Mouse (Mus musculus) MEL (cell line): ENCODE results near the gene Cpxm2. TPM values are rescaled to one million over a fixed set of nuclear protein-coding genes. Genes with fewer than 3 reads are reported as not detected.

ENCODE experiments used
- DNase-seq: peaks from one replicate; pipeline ENCODE4 v3.0.0; 2011; ENCODE audit warnings: low read depth, low spot score
- H3K27ac ChIP-seq: 2 replicates; pipeline ENCODE4 v1.5.1; 2012; ENCODE audit warnings: low read depth, mild to moderate bottlenecking, control low read depth, low read length, moderate library complexity; ENCODE audit not compliant: control insufficient read depth
- H3K27me3 ChIP-seq, 2 experiments: fragments of 150-350 bp in 1 of 2; sonication (generic) in 1 of 2; 2 replicates each; pipeline ENCODE4 v1.6.1; 2012; ENCODE audit warnings: low read length in 2 of 2, mild to moderate bottlenecking in 2 of 2, improper control_type of control experiment in 1 of 2, moderate library complexity in 1 of 2; ENCODE audit not compliant: insufficient read depth in 2 of 2, control insufficient read depth in 1 of 2
- H3K36me3 ChIP-seq, 2 experiments: 2 replicates each; pipeline ENCODE4 v1.6.1; 2012 to 2014; ENCODE audit warnings: low read length in 2 of 2, improper control_type of control experiment in 1 of 2, inconsistent platforms in 1 of 2, mild to moderate bottlenecking in 1 of 2; ENCODE audit not compliant: insufficient read depth in 2 of 2, control insufficient read depth in 1 of 2
- H3K4me1 ChIP-seq, 2 experiments: fragments of 150-350 bp in 1 of 2; sonication (generic) in 1 of 2; 2 replicates each; pipeline ENCODE4 v1.6.1; 2012; ENCODE audit warnings: low read length in 2 of 2, improper control_type of control experiment in 1 of 2, mild to moderate bottlenecking in 1 of 2; ENCODE audit not compliant: insufficient read depth in 2 of 2, control insufficient read depth in 1 of 2
- H3K4me3 ChIP-seq, 2 experiments: fragments of 150-350 bp in 1 of 2; sonication (generic) in 1 of 2; 2 replicates each; pipeline ENCODE4 v1.5.1; 2012; ENCODE audit warnings: low read depth in 2 of 2, low read length in 2 of 2, mild to moderate bottlenecking in 2 of 2, moderate library complexity in 2 of 2, control low read depth in 1 of 2, improper control_type of control experiment in 1 of 2; ENCODE audit not compliant: control insufficient read depth in 1 of 2, insufficient read depth in 1 of 2
- H3K79me2 ChIP-seq: 2 replicates; pipeline ENCODE4 v1.6.1; 2012; ENCODE audit warnings: mild to moderate bottlenecking, low read length, moderate library complexity; ENCODE audit not compliant: control insufficient read depth, poor library complexity, insufficient read depth
- H3K9ac ChIP-seq: 2 replicates; pipeline ENCODE4 v1.6.1; 2012; ENCODE audit warnings: low read depth, mild to moderate bottlenecking, control low read depth, low read length, moderate library complexity; ENCODE audit not compliant: control insufficient read depth, poor library complexity, severe bottlenecking
- H3K9me3 ChIP-seq: fragments of 150-350 bp; sonication (generic); replicated peaks from 2 replicates; pipeline ENCODE4 v1.6.1; 2012; ENCODE audit warnings: mild to moderate bottlenecking, low read length, improper control_type of control experiment, moderate library complexity; ENCODE audit not compliant: insufficient read depth
- BHLHE40 ChIP-seq: IDR thresholded peaks from 2 replicates; pipeline ENCODE4 v1.6.1; 2012; ENCODE audit warnings: low read depth, mild to moderate bottlenecking, inconsistent platforms, low read length, improper control_type of control experiment, borderline replicate concordance
- CHD1 ChIP-seq: IDR thresholded peaks from 2 replicates; pipeline ENCODE4 v1.6.1; 2012; ENCODE audit warnings: low read depth, mild to moderate bottlenecking, inconsistent platforms, low read length, improper control_type of control experiment
- CHD2 ChIP-seq: IDR thresholded peaks from 2 replicates; pipeline ENCODE4 v1.6.1; 2011; ENCODE audit warnings: low read length, improper control_type of control experiment
- CTCF ChIP-seq, 3 experiments: IDR thresholded peaks in 2 of 3; conservative IDR thresholded peaks in 1 of 3; 2 replicates each; pipeline ENCODE4 v1.5.1; 2011 to 2012; ENCODE audit warnings: low read length in 3 of 3, low read depth in 2 of 3, mild to moderate bottlenecking in 2 of 3, improper control_type of control experiment in 1 of 3, inconsistent platforms in 1 of 3, mixed read lengths in 1 of 3, moderate library complexity in 1 of 3; ENCODE audit not compliant: control insufficient read depth in 1 of 3, insufficient read depth in 1 of 3, poor library complexity in 1 of 3, severe bottlenecking in 1 of 3
- E2F4 ChIP-seq: IDR thresholded peaks from 2 replicates; pipeline ENCODE4 v1.6.1; 2011; ENCODE audit warnings: low read depth, low read length, improper control_type of control experiment, borderline replicate concordance
- ELF1 ChIP-seq: IDR thresholded peaks from 2 replicates; pipeline ENCODE4 v1.6.1; 2014; ENCODE audit warnings: low read depth, mild to moderate bottlenecking, inconsistent platforms, low read length, improper control_type of control experiment, moderate library complexity
- EP300 ChIP-seq, 2 experiments: IDR thresholded peaks; 2 replicates each; pipeline ENCODE4 v1.6.1; 2011; ENCODE audit warnings: improper control_type of control experiment in 2 of 2, low read length in 2 of 2, low read depth in 1 of 2, mild to moderate bottlenecking in 1 of 2
- KAT2A ChIP-seq: conservative IDR thresholded peaks from 2 replicates; pipeline ENCODE4 v1.6.1; 2012; ENCODE audit warnings: low read depth, low read length, improper control_type of control experiment, inconsistent platforms
- MAZ ChIP-seq: IDR thresholded peaks from 2 replicates; pipeline ENCODE4 v1.6.1; 2012; ENCODE audit warnings: low read depth, mild to moderate bottlenecking, inconsistent platforms, low read length, improper control_type of control experiment
- MYB ChIP-seq: IDR thresholded peaks from 2 replicates; pipeline ENCODE4 v1.6.1; 2011; ENCODE audit warnings: mild to moderate bottlenecking, low read depth, low read length, improper control_type of control experiment
- NELFE ChIP-seq: IDR thresholded peaks from 2 replicates; pipeline ENCODE4 v1.6.1; 2011; ENCODE audit warnings: low read depth, low read length, improper control_type of control experiment
- POLR2A ChIP-seq, 2 experiments: IDR thresholded peaks; 2 replicates each; pipeline ENCODE4 v1.6.1; 2011 to 2012; ENCODE audit warnings: low read length in 2 of 2, mild to moderate bottlenecking in 2 of 2, control low read depth in 1 of 2, improper control_type of control experiment in 1 of 2, low read depth in 1 of 2, moderate library complexity in 1 of 2; ENCODE audit not compliant: control insufficient read depth in 1 of 2, insufficient read depth in 1 of 2, poor library complexity in 1 of 2
- RCOR1 ChIP-seq: IDR thresholded peaks from 2 replicates; pipeline ENCODE4 v1.6.1; 2012; ENCODE audit warnings: low read depth, mild to moderate bottlenecking, inconsistent platforms, low read length, improper control_type of control experiment
- SIN3A ChIP-seq: IDR thresholded peaks from 2 replicates; pipeline ENCODE4 v1.6.1; 2012; ENCODE audit warnings: low read length, improper control_type of control experiment, inconsistent platforms
- TBP ChIP-seq: IDR thresholded peaks from 2 replicates; pipeline ENCODE4 v1.8.0; 2011; ENCODE audit warnings: low read depth, low read length, improper control_type of control experiment
- TCF12 ChIP-seq: IDR thresholded peaks from 2 replicates; pipeline ENCODE4 v1.6.1; 2014; ENCODE audit warnings: low read depth, mild to moderate bottlenecking, inconsistent platforms, low read length, improper control_type of control experiment, moderate library complexity
- UBTF ChIP-seq: IDR thresholded peaks from 2 replicates; pipeline ENCODE4 v1.6.1; 2012; ENCODE audit warnings: low read depth, mild to moderate bottlenecking, inconsistent platforms, low read length, improper control_type of control experiment, moderate library complexity, borderline replicate concordance; ENCODE audit not compliant: insufficient read depth
- USF2 ChIP-seq, 2 experiments: IDR thresholded peaks; 2 replicates each; pipeline ENCODE4 v1.6.1; 2011 to 2012; ENCODE audit warnings: improper control_type of control experiment in 2 of 2, low read length in 2 of 2, borderline replicate concordance in 1 of 2, inconsistent platforms in 1 of 2, low read depth in 1 of 2, mild to moderate bottlenecking in 1 of 2; ENCODE audit not compliant: insufficient read depth in 1 of 2
- ZC3H11A ChIP-seq: IDR thresholded peaks from 2 replicates; pipeline ENCODE4 v1.6.1; 2012; ENCODE audit warnings: low read depth, mild to moderate bottlenecking, inconsistent platforms, low read length, improper control_type of control experiment
- ZNF384 ChIP-seq: IDR thresholded peaks from 2 replicates; pipeline ENCODE4 v1.6.1; 2012; ENCODE audit warnings: low read depth, mild to moderate bottlenecking, inconsistent platforms, low read length, improper control_type of control experiment
- polyA plus RNA-seq, 2 experiments: library from polyadenylated mRNA; stranded (reverse) in 1 of 2; unstranded in 1 of 2; fragments of >175 nt in 1 of 2; fragments of >200 nt in 1 of 2; gene quantifications; 2 replicates each; pipeline versions ENCODE4 v1.2.1 to v1.2.4; 2012; ENCODE audit warnings: low replicate concordance in 2 of 2, low read depth in 1 of 2; ENCODE audit not compliant: insufficient read length in 2 of 2, insufficient read depth in 1 of 2, missing spikeins in 1 of 2
- total RNA-seq: library from RNA; depleted of rRNA; stranded (reverse); fragments of 300-350 nt; gene quantifications from 2 replicates; pipeline ENCODE4 v1.2.3, GENCODE M21; 2012

Cpxm2 gene
- total and polyA plus RNA-seq, 3 experiments: not detected

DNA sequence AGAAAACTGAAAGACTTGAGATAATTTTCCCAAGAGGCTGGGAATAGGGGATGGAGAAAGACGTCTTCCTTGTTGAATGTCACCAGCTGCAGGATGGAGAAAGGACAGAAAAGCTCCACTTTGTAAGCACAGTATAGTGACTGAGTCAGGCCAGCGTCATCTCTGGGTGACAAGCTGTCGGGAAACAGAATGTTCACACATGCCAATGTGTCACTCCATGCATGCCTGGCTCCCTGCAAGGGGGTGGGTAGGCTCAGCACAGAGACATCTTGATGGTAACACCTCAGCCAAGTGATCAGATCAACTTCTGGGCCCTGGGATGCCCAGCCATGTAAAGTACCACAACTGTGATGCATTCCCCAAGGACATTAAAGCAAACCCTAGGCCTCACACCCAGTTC lies 26.5 kb upstream of the Cpxm2 start:
- H3K9me3 ChIP-seq: no peaks in the 10 kb centered on the region
- H3K4me1 ChIP-seq: peaks cover 0 to 7% of the 10 kb centered on the region in 2 experiments; a peak in 1 of 4 replicates
- TF ChIP-seq RCOR1 (no peak), ZC3H11A (no peak), POLR2A (IDR thresholded peaks at IDR 0.05; ENCODE audit: control insufficient read depth in 1 of 2, insufficient read depth in 1 of 2, low read depth in 1 of 2, low read length in 2 of 2, poor library complexity in 1 of 2) (no peak), UBTF (no peak), MYB (no peak), CHD1 (no peak), ELF1 (no peak), TCF12 (no peak)
- no peak overlapping the region for H3K9ac ChIP-seq
- H3K27me3 ChIP-seq: peaks cover 0 to 1% of the 10 kb centered on the region in 2 experiments; a peak in 1 of 4 replicates
- H3K27ac ChIP-seq: no peak overlapping the region
- no peaks in the 10 kb centered on the region for H3K36me3 ChIP-seq
- no peak overlapping the region for H3K4me3 ChIP-seq
- DNase-seq: no peak
- H3K79me2 ChIP-seq: no peaks in the 10 kb centered on the region

DNA sequence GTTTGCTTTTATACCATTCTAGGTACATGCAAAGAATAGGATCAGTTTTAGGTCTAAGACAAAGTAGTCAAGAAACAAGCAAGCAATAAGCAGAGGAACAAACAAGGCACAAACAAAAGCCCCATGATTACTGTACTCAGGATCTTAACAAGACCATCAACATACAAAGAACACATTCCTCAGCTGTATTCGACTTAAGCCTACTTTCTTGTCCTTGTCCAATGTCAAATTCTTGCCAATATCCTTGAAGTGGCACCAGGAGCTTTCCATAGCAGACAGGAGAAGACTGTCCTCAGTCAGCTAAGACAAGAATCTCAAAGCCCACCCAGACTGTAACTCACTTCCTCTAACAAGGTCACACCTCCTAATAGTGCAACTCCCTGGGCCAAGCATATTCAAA lies 24.5 kb upstream of the Cpxm2 start:
- Histone ChIP-seq H3K79me2 (no peaks in the 10 kb centered on the region), H3K4me1 (peaks cover 0 to 7% of the 10 kb centered on the region in 2 experiments; a peak in 1 of 4 replicates), H3K36me3 (no peaks in the 10 kb centered on the region), H3K9ac (no peak overlapping the region), H3K27ac (no peak overlapping the region), H3K9me3 (no peaks in the 10 kb centered on the region), H3K27me3 (peaks cover 0 to 3% of the 10 kb centered on the region in 2 experiments; a peak in 1 of 4 replicates), H3K4me3 (no peak overlapping the region)
- TF ChIP-seq SIN3A: no peak
- no peak for TF ChIP-seq CTCF (IDR thresholded peaks at IDR 0.05 in 2 of 3, conservative IDR thresholded peaks at IDR 0.05 in 1 of 3; ENCODE audit: control insufficient read depth in 1 of 3, insufficient read depth in 1 of 3, low read depth in 2 of 3, low read length in 3 of 3, poor library complexity in 1 of 3, severe bottlenecking in 1 of 3)
- TF ChIP-seq CHD2: no peak
- no peak for TF ChIP-seq MAZ
- no peak for TF ChIP-seq USF2 (IDR thresholded peaks at IDR 0.05; ENCODE audit: borderline replicate concordance in 1 of 2, insufficient read depth in 1 of 2, low read depth in 1 of 2, low read length in 2 of 2)
- no peak for TF ChIP-seq KAT2A
- no peak for TF ChIP-seq POLR2A (IDR thresholded peaks at IDR 0.05; ENCODE audit: control insufficient read depth in 1 of 2, insufficient read depth in 1 of 2, low read depth in 1 of 2, low read length in 2 of 2, poor library complexity in 1 of 2)
- TF ChIP-seq ZNF384: no peak
- no peak for TF ChIP-seq BHLHE40
- no peak for TF ChIP-seq NELFE
- no peak for TF ChIP-seq EP300 (IDR thresholded peaks at IDR 0.05; ENCODE audit: low read depth in 1 of 2, low read length in 2 of 2)
- no peak for TF ChIP-seq E2F4
- no peak for TF ChIP-seq TBP
- no peak for DNase-seq
